Mouse (Mus musculus) left cerebral cortex, adult 18-20 months (tissue): Measurements from ENCODE around the gene Cabs1. TPM values are rescaled to one million over a fixed set of nuclear protein-coding genes. Genes with fewer than 3 reads are reported as not detected.

Source experiments
- DNase-seq, 2 experiments: peaks; one replicate each; pipeline ENCODE4 v3.0.0; 2021 to 2022; ENCODE audit warnings: low spot score in 2 of 2, mixed read lengths in 1 of 2
- long read RNA-seq, 2 experiments: library from polyadenylated mRNA; stranded (forward); transcript quantifications; one replicate each; pipeline ENCODE4 v2.0.0; 2021
- total RNA-seq, 2 experiments: library from RNA; stranded (reverse); gene quantifications; 2 replicates each; pipeline ENCODE4 v1.2.3; 2021

Gene Cabs1
- total RNA-seq = not detected
- long read RNA-seq, experiment 1 = 0 reads
- long read RNA-seq, experiment 2 = 0 reads

- no peak for DNase-seq
These were observed at the start of gene Cabs1 for GRCm38 (mm10) chr5:87979139-87979538. Gene Cabs1 (plus strand): TSS chr5:87979439.

- no peak for DNase-seq
These were observed 47.6 kb upstream of the Cabs1 start for GRCm38 (mm10) chr5:87931603-87932002.

- no peak for DNase-seq
These were observed 38.5 kb upstream of the Cabs1 start for GRCm38 (mm10) chr5:87940752-87941151.

GRCm38 (mm10) chr5:87942515-87942914 is 36.7 kb upstream of the Cabs1 start:
- no peak for DNase-seq

- no peak for DNase-seq
These were observed 27.4 kb upstream of the Cabs1 start for GRCm38 (mm10) chr5:87951836-87952235.

- no peak for DNase-seq
These were observed 10.0 kb upstream of the Cabs1 start, which contains the start of the genes 2310003L06Rik and Gm28434 for GRCm38 (mm10) chr5:87969201-87969600. Gene 2310003L06Rik (plus strand): TSS chr5:87969459. Gene Gm28434 (plus strand): TSS chr5:87969517.

GRCm38 (mm10) chr5:87982468-87983214 is 3.4 kb downstream of the Cabs1 start:
- no peak for DNase-seq

- no peak for DNase-seq
These were observed 23.0 kb downstream of the Cabs1 start, which contains the start of gene Smr3a for GRCm38 (mm10) chr5:88002249-88002648. Gene Smr3a (plus strand): TSS chr5:88002549.

- no peak for DNase-seq
These were observed 26.0 kb downstream of the Cabs1 start for GRCm38 (mm10) chr5:88005241-88005640.

Other genes starting within 250 kb of the Cabs1 start
- not detected for gene Csn1s2a, start 204.9 kb upstream of the Cabs1 start, total RNA-seq
- not detected for gene Csn1s2b, start 171.4 kb upstream of the Cabs1 start, total RNA-seq
- not detected for gene Prr27, start 153.8 kb upstream of the Cabs1 start, total RNA-seq
- gene Odam, start 94.4 kb upstream of the Cabs1 start, total RNA-seq = not detected
- not detected for gene Csn3, start 53.9 kb upstream of the Cabs1 start, total RNA-seq
- not detected for gene 2310003L06Rik, start 10.0 kb upstream of the Cabs1 start, total RNA-seq
- not detected for gene Gm28434, start 9.9 kb upstream of the Cabs1 start, total RNA-seq
- not detected for gene Smr3a, start 23.1 kb downstream of the Cabs1 start, total RNA-seq
- not detected for gene Smr2, start 107.1 kb downstream of the Cabs1 start, total RNA-seq
- not detected for gene Gm11116, start 132.1 kb downstream of the Cabs1 start, total RNA-seq
- gene Gm11115, start 174.7 kb downstream of the Cabs1 start, total RNA-seq = not detected